In genomic region chr4:62505991-62506390, GRCm38 (mm10) we compare ENCODE assay signal across 17 mouse cellular contexts. TPM values are rescaled to one million over a fixed set of nuclear protein-coding genes. Genes with fewer than 3 reads are reported as not detected.
"Had no signal": no experiment of that assay in that cellular context is flagged by ENCODE, and none has a peak within 500 bp of the region (broad histone marks: within the 10 kb centered on the region; RNA-seq: fewer than 3 reads in every experiment).

No protein-coding gene starts in this region.

- H3K9me3 ChIP-seq: limb, embryonic 10.5 days; midbrain, embryonic 10.5 days; neural tube, embryonic 12.5 days; stomach, embryonic 15.5 days had no signal

- H3K9ac ChIP-seq: lung, embryonic 14.5 days; neural tube, embryonic 12.5 days; stomach, embryonic 15.5 days had no signal

- H3K27ac ChIP-seq: kidney, postnatal 0 days; layer of hippocampus, adult 2 months; limb, embryonic 10.5 days; midbrain, embryonic 10.5 days; neural tube, embryonic 12.5 days; stomach, embryonic 15.5 days had no signal

- H3K27me3 ChIP-seq: neural tube, embryonic 12.5 days; stomach, embryonic 15.5 days had no signal

- H3K4me3 ChIP-seq: layer of hippocampus, adult 2 months; limb, embryonic 10.5 days; midbrain, embryonic 10.5 days; neural tube, embryonic 12.5 days; stomach, embryonic 15.5 days had no signal

- H3K4me2 ChIP-seq: lung, embryonic 14.5 days; neural tube, embryonic 12.5 days; stomach, embryonic 15.5 days had no signal

- DNase-seq: kidney, adult 8-10 months; kidney, postnatal 4 days; lung, embryonic 14.5 days; lung, postnatal 10 days; lung, postnatal 4 days; midbrain, embryonic 14.5 days; thymus, adult 2 months had no signal

RNA-seq across cellular contexts. Expression of gene Hdhd3, which starts 2.7 kb away (rescaled TPM):
- total RNA-seq: megakaryocyte, adult 5-6 weeks; neutrophil, adult 5-6 weeks had no signal

RNA-seq across cellular contexts. Expression of gene 4933430I17Rik, which starts 19.2 kb away (rescaled TPM):
- total RNA-seq: monocyte, adult 5-6 weeks had no signal
- polyA plus RNA-seq: spleen, adult 2 months had no signal
